Mouse (Mus musculus): ENCODE data around the gene Olfr1066. TPM values are rescaled to one million over a fixed set of nuclear protein-coding genes. Genes with fewer than 3 reads are reported as not detected.
"Not testable (repeated sequence)": the region's sequence is repeated elsewhere in the genome, so short reads cannot be mapped to it uniquely, and the experiment has no call there.

The Olfr1066 gene
- polyA plus RNA-seq (2014; fragmentation: Nextera tagmentation; extraction: Ambion mirVana), result not detected in 2 replicates

DNA sequence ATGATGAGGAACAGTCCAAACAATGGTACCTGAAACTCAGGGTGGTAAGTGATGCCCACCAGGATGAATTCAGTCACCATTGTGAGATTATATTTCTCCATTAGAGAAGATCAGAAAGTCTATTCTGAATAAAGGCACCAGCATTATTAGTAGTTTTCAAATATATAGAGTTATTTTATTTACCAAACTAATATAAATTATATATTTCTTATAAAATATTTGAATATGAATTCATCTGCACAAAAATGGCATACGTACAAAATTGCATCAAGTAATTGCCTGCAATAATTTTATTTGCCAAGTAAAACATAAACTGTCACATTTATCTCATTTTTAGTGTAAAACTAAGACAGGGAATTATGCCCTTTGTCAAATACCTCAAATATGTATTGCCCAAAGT lies at the start of gene Olfr1066:
Gene Olfr1066 (minus strand): TSS at position 101 of the 400 bp plus-strand sequence.
- 94% methylated on average over 1 of the region's 1 CpGs for WGBS
- no peak within 1 kb of the TSS for H3K9ac ChIP-seq (replicated peaks; ENCODE audit: low read length)
- H3K27me3 ChIP-seq (ENCODE audit: control insufficient read depth, insufficient read depth, low read length), result no peaks in the 10 kb centered on the region
- H3K4me1 ChIP-seq (ENCODE audit: control insufficient read depth, insufficient read depth, low read length), result no peaks in the 10 kb centered on the region
- H3K9me3 ChIP-seq (ENCODE audit: control insufficient read depth, low read length), result no peaks in the 10 kb centered on the region
- H3K4me3 ChIP-seq (replicated peaks; ENCODE audit: low read depth, low read length), result no peak within 1 kb of the TSS
- ATAC-seq (ENCODE audit: low FRiP score, low TSS enrichment) (no peak), DNase-seq (no peak)
- no peak within 1 kb of the TSS for H3K4me2 ChIP-seq (ENCODE audit: low read length)
- no peak within 1 kb of the TSS for H3K27ac ChIP-seq (replicated peaks; ENCODE audit: low read depth, low read length)
- no peaks in the 10 kb centered on the region for H3K36me3 ChIP-seq (ENCODE audit: control insufficient read depth, insufficient read depth, low read length)

DNA sequence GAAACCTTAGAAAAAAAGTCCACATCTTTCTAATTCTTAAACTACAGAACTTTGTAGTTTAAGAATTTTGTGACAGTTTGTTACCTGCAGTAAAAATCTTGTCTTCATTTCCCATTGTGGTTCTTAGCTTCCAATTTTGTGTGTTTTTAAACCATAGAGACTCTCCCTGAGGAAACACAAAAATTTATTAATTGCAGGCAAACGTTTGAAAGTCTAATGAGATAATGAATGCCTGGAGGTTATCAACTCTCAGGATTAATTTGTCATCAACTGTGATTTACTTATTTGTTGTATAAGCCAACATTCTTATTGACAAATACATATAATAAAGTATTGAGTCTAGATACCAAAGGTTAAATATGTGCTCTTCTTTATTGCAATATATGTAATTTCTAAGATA lies 31.2 kb upstream of the Olfr1066 start, which contains the start of gene Olfr228:
Gene Olfr228 (minus strand): TSS at position 101 of the 400 bp plus-strand sequence.
- Histone ChIP-seq H3K27ac (replicated peaks; ENCODE audit: low read depth, low read length) (no peak within 1 kb of the TSS), H3K4me3 (replicated peaks; ENCODE audit: low read depth, low read length) (no peak within 1 kb of the TSS), H3K9me3 (ENCODE audit: control insufficient read depth, low read length) (no peaks in the 10 kb centered on the region), H3K27me3 (ENCODE audit: control insufficient read depth, insufficient read depth, low read length) (no peaks in the 10 kb centered on the region), H3K9ac (replicated peaks; ENCODE audit: low read length) (no peak within 1 kb of the TSS), H3K4me1 (ENCODE audit: control insufficient read depth, insufficient read depth, low read length) (no peaks in the 10 kb centered on the region), H3K36me3 (ENCODE audit: control insufficient read depth, insufficient read depth, low read length) (no peaks in the 10 kb centered on the region), H3K4me2 (ENCODE audit: low read length) (no peak within 1 kb of the TSS)
- ATAC-seq (ENCODE audit: low FRiP score, low TSS enrichment), result no peak
- no peak for DNase-seq
- 45% methylated on average over 1 of the region's 1 CpGs for WGBS

DNA sequence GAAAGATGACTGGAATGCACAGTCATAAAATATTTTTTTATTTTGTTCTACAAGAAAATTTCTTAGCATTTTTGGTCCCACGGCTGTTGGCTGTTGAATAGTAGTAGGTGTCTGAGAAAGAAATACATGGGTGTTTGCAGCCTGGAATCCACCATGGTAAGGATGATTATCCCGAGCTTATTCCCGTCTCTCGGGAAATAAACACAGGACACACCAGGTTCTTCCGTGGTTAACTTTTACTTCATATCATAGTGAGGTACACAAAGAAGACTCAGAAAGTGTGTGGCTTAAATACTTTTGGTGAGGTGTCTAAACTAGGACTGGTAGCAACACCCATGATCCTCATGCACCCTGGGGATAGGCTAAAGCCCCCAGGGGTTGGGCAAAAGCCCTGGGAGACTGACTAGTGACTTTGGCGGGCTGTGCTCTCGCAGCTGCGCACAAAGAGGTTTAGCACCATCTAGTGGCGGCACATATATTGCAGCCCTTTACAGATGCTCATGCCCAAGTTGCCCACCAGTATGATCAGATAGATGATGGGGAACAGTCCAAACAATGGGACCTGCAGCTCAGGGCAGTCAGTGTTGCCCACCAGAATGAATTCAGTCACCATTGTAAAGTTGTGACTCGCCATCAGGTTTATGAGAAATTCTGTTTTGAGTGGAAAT lies 8.5 kb upstream of the Olfr1066 start:
- Histone ChIP-seq H3K4me3 (replicated peaks; ENCODE audit: low read depth, low read length) (no peak overlapping the region), H3K27ac (replicated peaks; ENCODE audit: low read depth, low read length) (no peak overlapping the region), H3K4me2 (ENCODE audit: low read length) (no peak overlapping the region), H3K9me3 (ENCODE audit: control insufficient read depth, low read length) (no peaks in the 10 kb centered on the region), H3K36me3 (ENCODE audit: control insufficient read depth, insufficient read depth, low read length) (no peaks in the 10 kb centered on the region), H3K9ac (replicated peaks; ENCODE audit: low read length) (no peak overlapping the region), H3K27me3 (ENCODE audit: control insufficient read depth, insufficient read depth, low read length) (no peaks in the 10 kb centered on the region), H3K4me1 (ENCODE audit: control insufficient read depth, insufficient read depth, low read length) (no peaks in the 10 kb centered on the region)
- WGBS, result 40% methylated on average over 10 of the region's 10 CpGs
- ATAC-seq (ENCODE audit: low FRiP score, low TSS enrichment), result peak; percentile 64; the same call in 1 of the 2 replicates
- DNase-seq, result peak; percentile 74

DNA sequence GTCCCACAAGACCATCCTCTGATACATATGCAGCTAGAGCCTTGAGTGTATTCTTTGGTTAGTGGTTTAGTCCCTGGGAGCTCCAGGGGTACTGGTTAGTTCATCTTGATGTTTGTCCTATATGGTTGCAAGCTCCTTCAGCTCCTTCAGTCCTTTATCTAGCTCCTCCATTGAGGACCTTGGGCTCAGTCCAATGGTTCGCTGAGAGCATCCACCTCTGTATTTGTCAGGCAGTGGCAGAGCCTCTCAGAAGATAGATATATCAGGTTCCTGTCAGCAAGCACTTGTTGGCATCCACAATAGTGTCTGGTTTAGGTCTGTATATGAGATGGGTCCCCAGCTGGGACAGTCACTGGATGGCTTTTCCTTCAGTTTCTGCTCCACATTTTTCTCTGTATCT lies 4.4 kb upstream of the Olfr1066 start:
- no peak for DNase-seq
- Histone ChIP-seq H3K4me1 (ENCODE audit: control insufficient read depth, insufficient read depth, low read length) (no peaks in the 10 kb centered on the region), H3K27ac (replicated peaks; ENCODE audit: low read depth, low read length) (no peak overlapping the region), H3K4me2 (ENCODE audit: low read length) (no peak overlapping the region), H3K9ac (replicated peaks; ENCODE audit: low read length) (no peak overlapping the region), H3K27me3 (ENCODE audit: control insufficient read depth, insufficient read depth, low read length) (no peaks in the 10 kb centered on the region), H3K36me3 (ENCODE audit: control insufficient read depth, insufficient read depth, low read length) (no peaks in the 10 kb centered on the region), H3K4me3 (replicated peaks; ENCODE audit: low read depth, low read length) (no peak overlapping the region), H3K9me3 (ENCODE audit: control insufficient read depth, low read length) (no peaks in the 10 kb centered on the region)
- ATAC-seq (ENCODE audit: low FRiP score, low TSS enrichment), result no peak
- 79% methylated on average over 1 of the region's 1 CpGs for WGBS

DNA sequence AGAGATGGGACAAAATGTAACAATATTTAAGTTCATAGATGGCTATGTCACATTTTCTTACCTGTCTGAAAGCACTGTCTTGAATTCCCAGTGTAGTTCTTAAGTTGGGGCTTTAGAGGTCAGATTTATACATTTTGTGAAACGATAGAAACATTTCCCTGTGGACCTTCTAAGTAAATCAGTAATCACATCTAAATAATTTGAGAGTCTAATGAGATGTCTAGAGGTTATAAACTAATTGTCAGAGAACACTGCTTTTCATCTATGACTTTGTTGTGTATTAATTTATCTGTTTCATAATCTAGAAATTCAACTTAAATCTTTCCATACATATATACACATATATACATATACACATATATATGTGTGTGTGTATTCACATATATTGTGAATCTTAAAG lies 5.6 kb downstream of the Olfr1066 start, which contains the start of gene Olfr1065:
Gene Olfr1065 (minus strand): TSS at position 101 of the 400 bp plus-strand sequence.
- not testable (repeated sequence) for DNase-seq; H3K9me3 ChIP-seq (ENCODE audit: control insufficient read depth, low read length); ATAC-seq (ENCODE audit: low FRiP score, low TSS enrichment); H3K4me2 ChIP-seq (ENCODE audit: low read length); H3K4me1 ChIP-seq (ENCODE audit: control insufficient read depth, insufficient read depth, low read length); H3K9ac ChIP-seq (replicated peaks; ENCODE audit: low read length); H3K27ac ChIP-seq (replicated peaks; ENCODE audit: low read depth, low read length); H3K27me3 ChIP-seq (ENCODE audit: control insufficient read depth, insufficient read depth, low read length); H3K4me3 ChIP-seq (replicated peaks; ENCODE audit: low read depth, low read length); H3K36me3 ChIP-seq (ENCODE audit: control insufficient read depth, insufficient read depth, low read length)
- no CpG with 5 or more reads among the region's 1 CpGs for whole genome bisulfite sequencing

DNA sequence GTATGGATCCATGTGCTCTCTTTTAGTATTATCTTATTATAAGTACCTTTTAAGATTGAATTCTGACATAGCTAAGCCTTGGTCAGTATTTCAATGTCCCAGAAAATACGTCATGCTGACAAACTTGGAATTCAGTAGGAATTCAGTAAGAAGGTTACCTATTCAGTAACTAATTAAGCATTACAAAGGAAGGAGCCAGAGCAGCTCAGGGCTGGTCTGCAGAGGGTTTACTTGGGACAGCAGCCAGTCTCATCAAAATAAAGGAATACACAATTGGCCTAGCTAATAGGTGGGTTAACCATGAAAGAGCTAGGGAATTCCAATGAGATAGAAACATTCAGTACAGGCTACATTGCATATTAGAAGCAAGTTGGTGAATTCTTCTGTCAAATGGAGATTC lies 14.0 kb downstream of the Olfr1066 start:
- not testable (repeated sequence) for ATAC-seq (ENCODE audit: low FRiP score, low TSS enrichment); DNase-seq; H3K4me3 ChIP-seq (replicated peaks; ENCODE audit: low read depth, low read length); H3K4me2 ChIP-seq (ENCODE audit: low read length); H3K27me3 ChIP-seq (ENCODE audit: control insufficient read depth, insufficient read depth, low read length); H3K9ac ChIP-seq (replicated peaks; ENCODE audit: low read length); H3K36me3 ChIP-seq (ENCODE audit: control insufficient read depth, insufficient read depth, low read length); H3K27ac ChIP-seq (replicated peaks; ENCODE audit: low read depth, low read length); H3K4me1 ChIP-seq (ENCODE audit: control insufficient read depth, insufficient read depth, low read length); H3K9me3 ChIP-seq (ENCODE audit: control insufficient read depth, low read length)
- WGBS, result 40% methylated on average over 1 of the region's 1 CpGs

DNA sequence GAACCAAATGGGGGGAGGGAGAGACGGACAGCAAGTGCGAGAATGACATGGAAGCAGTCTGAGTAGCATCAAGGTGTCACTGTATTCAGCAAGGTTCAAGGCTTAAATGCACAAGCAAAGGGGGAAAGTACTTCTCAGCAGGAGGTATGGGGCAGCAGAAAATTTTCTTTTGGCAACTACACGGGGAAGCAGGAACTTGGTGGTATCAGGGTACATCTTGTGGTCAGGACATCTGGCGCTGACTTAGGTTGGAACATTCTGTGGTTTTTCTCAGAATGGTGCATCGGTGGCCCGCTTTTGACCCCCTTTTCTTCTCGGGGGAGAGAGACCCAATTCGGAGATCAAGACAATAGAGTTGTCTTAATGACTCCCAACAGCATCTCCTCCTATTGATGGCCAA lies 27.6 kb downstream of the Olfr1066 start:
- ATAC-seq (ENCODE audit: low FRiP score, low TSS enrichment); H3K4me1 ChIP-seq (ENCODE audit: control insufficient read depth, insufficient read depth, low read length); H3K27ac ChIP-seq (replicated peaks; ENCODE audit: low read depth, low read length); H3K27me3 ChIP-seq (ENCODE audit: control insufficient read depth, insufficient read depth, low read length); H3K36me3 ChIP-seq (ENCODE audit: control insufficient read depth, insufficient read depth, low read length); H3K9me3 ChIP-seq (ENCODE audit: control insufficient read depth, low read length); DNase-seq; H3K4me2 ChIP-seq (ENCODE audit: low read length); H3K4me3 ChIP-seq (replicated peaks; ENCODE audit: low read depth, low read length); H3K9ac ChIP-seq (replicated peaks; ENCODE audit: low read length): not testable (repeated sequence)
- 92% methylated on average over 8 of the region's 8 CpGs for WGBS

DNA sequence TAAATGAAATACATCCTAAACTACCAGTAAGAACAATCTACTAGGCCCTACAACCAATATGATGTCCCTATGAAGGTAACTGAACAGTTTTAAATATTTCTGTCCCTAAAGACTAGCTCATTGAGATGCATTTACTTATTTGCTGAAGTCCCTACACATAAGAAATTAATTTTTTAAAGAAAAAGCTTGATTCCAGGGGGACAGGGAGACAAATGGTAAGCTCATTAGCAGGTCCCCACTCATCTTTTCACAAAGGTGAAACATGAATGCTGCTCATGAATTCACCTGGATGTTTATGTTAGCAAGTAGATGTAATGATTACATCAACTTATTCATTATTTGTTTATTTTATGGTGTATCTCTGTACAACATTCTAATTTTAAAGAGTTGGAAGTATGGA lies 29.4 kb downstream of the Olfr1066 start, which contains the start of gene Olfr1062:
Gene Olfr1062 (minus strand): TSS at position 101 of the 400 bp plus-strand sequence.
- H3K4me2 ChIP-seq (ENCODE audit: low read length); H3K4me1 ChIP-seq (ENCODE audit: control insufficient read depth, insufficient read depth, low read length); H3K27me3 ChIP-seq (ENCODE audit: control insufficient read depth, insufficient read depth, low read length); H3K4me3 ChIP-seq (replicated peaks; ENCODE audit: low read depth, low read length); H3K9ac ChIP-seq (replicated peaks; ENCODE audit: low read length); DNase-seq; H3K9me3 ChIP-seq (ENCODE audit: control insufficient read depth, low read length); H3K36me3 ChIP-seq (ENCODE audit: control insufficient read depth, insufficient read depth, low read length); ATAC-seq (ENCODE audit: low FRiP score, low TSS enrichment); H3K27ac ChIP-seq (replicated peaks; ENCODE audit: low read depth, low read length): not testable (repeated sequence)

DNA sequence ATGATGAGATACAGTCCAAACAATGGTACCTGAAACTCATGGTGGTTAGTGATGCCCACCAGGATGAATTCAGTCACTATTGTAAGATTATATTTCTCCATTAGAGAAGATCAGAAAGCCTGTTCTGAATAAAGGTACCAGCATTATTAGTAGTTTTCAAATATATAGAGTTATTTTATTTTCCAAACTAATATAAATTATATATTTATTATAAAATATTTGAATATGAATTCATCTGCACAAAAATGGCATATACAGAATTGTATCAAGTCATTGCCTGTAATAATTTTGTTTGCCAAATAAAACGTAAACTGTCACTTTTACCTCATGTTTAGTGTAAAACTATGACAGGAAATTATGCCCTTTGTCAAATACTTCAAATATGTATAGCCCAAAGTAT lies 42.1 kb downstream of the Olfr1066 start, which contains the start of gene Olfr1061:
Gene Olfr1061 (minus strand): TSS at position 101 of the 400 bp plus-strand sequence.
- Histone ChIP-seq H3K27me3 (ENCODE audit: control insufficient read depth, insufficient read depth, low read length) (no peaks in the 10 kb centered on the region), H3K4me2 (ENCODE audit: low read length) (no peak within 1 kb of the TSS), H3K36me3 (ENCODE audit: control insufficient read depth, insufficient read depth, low read length) (no peaks in the 10 kb centered on the region), H3K4me3 (replicated peaks; ENCODE audit: low read depth, low read length) (no peak within 1 kb of the TSS), H3K9ac (replicated peaks; ENCODE audit: low read length) (no peak within 1 kb of the TSS), H3K27ac (replicated peaks; ENCODE audit: low read depth, low read length) (no peak within 1 kb of the TSS), H3K9me3 (ENCODE audit: control insufficient read depth, low read length) (no peaks in the 10 kb centered on the region), H3K4me1 (ENCODE audit: control insufficient read depth, insufficient read depth, low read length) (no peaks in the 10 kb centered on the region)
- whole genome bisulfite sequencing, result 83% methylated on average over 1 of the region's 1 CpGs
- no peak for DNase-seq
- ATAC-seq (ENCODE audit: low FRiP score, low TSS enrichment), result no peak

Data from midbrain, embryonic 14.5 days (tissue).